Mouse (Mus musculus) megakaryocyte progenitor cell, adult 5-6 weeks (primary cell): Measurements from ENCODE around the gene Gm281. TPM values are rescaled to one million over a fixed set of nuclear protein-coding genes. Genes with fewer than 3 reads are reported as not detected.

Experiments
- ATAC-seq: replicated peaks from 2 replicates; pipeline ENCODE4 v1.8.0; 2016; ENCODE audit warnings: mild to moderate bottlenecking, moderate TSS enrichment, inconsistent platforms; ENCODE audit not compliant: poor library complexity
- total RNA-seq, 2 experiments: library from RNA; stranded (forward) in 1 of 2; stranded (reverse) in 1 of 2; fragments of 157-497, 149-512 nt in 1 of 2; fragments of 200-1000 nt in 1 of 2; gene quantifications; 2 replicates each; pipeline versions ENCODE4 v1.2.3 to v1.2.4; 2015 to 2017

Gene Gm281
- total RNA-seq, 2 experiments from 2014 or later: not detected

GRCm38 (mm10) chr14:13893748-13894147 is 20.5 kb downstream of the Gm281 start:
- no peak for ATAC-seq

GRCm38 (mm10) chr14:13861416-13861815 is 52.9 kb downstream of the Gm281 start:
- ATAC-seq: no peak

- no peak for ATAC-seq
Observed at GRCm38 (mm10) chr14:13812801-13813479, 101.3 kb downstream of the Gm281 start.

- no peak for ATAC-seq
Observed at GRCm38 (mm10) chr14:13790446-13790845, 123.8 kb downstream of the Gm281 start.

- ATAC-seq: no peak
Observed at GRCm38 (mm10) chr14:13790001-13790400, 124.3 kb downstream of the Gm281 start.

- no peak for ATAC-seq
Observed at GRCm38 (mm10) chr14:13782970-13783369, 131.3 kb downstream of the Gm281 start.

- no peak for ATAC-seq
Observed at GRCm38 (mm10) chr14:13778383-13778782, 135.9 kb downstream of the Gm281 start.

GRCm38 (mm10) chr14:13771163-13771562 is 143.1 kb downstream of the Gm281 start:
- ATAC-seq: no peak

- no peak for ATAC-seq
Observed at GRCm38 (mm10) chr14:13770686-13771085, 143.6 kb downstream of the Gm281 start.

Other genes starting within 250 kb of the Gm281 start
- gene Sntn, start 243.6 kb downstream of the Gm281 start, total RNA-seq (2015): not detected in 2 replicates
- not detected in 2 replicates for gene Sntn, start 243.6 kb downstream of the Gm281 start, total RNA-seq (2017)
- 13.4 and 16.0 TPM in 2 replicates for gene Atxn7, start 47.0 kb upstream of the Gm281 start, total RNA-seq (2015)
- gene Atxn7, start 47.0 kb upstream of the Gm281 start, total RNA-seq (2017): 14.6 and 14.8 TPM in 2 replicates
- gene Thoc7, start 47.4 kb upstream of the Gm281 start, total RNA-seq (2015): 296 and 301 TPM in 2 replicates
- gene Thoc7, start 47.4 kb upstream of the Gm281 start, total RNA-seq (2017): 248 and 345 TPM in 2 replicates
- 181 and 210 TPM in 2 replicates for gene Psmd6, start 206.5 kb upstream of the Gm281 start, total RNA-seq (2015)
- gene Psmd6, start 206.5 kb upstream of the Gm281 start, total RNA-seq (2017): 215 and 237 TPM in 2 replicates